Mouse (Mus musculus) T-helper 17 cell (primary cell): ENCODE results near the gene Fam217b.

Experiments
- in situ Hi-C, 2 experiments: fragments of 300-600 bp; cut with MboI, MseI; formaldehyde crosslinking; loops; 1 replicate in 1 of 2; 2 replicates in 1 of 2; pipeline ENCODE4 v1.15.1; 2025; ENCODE audit warnings: high pct_unique_total_duplicates in 2 of 2

Fam217b gene

DNA sequence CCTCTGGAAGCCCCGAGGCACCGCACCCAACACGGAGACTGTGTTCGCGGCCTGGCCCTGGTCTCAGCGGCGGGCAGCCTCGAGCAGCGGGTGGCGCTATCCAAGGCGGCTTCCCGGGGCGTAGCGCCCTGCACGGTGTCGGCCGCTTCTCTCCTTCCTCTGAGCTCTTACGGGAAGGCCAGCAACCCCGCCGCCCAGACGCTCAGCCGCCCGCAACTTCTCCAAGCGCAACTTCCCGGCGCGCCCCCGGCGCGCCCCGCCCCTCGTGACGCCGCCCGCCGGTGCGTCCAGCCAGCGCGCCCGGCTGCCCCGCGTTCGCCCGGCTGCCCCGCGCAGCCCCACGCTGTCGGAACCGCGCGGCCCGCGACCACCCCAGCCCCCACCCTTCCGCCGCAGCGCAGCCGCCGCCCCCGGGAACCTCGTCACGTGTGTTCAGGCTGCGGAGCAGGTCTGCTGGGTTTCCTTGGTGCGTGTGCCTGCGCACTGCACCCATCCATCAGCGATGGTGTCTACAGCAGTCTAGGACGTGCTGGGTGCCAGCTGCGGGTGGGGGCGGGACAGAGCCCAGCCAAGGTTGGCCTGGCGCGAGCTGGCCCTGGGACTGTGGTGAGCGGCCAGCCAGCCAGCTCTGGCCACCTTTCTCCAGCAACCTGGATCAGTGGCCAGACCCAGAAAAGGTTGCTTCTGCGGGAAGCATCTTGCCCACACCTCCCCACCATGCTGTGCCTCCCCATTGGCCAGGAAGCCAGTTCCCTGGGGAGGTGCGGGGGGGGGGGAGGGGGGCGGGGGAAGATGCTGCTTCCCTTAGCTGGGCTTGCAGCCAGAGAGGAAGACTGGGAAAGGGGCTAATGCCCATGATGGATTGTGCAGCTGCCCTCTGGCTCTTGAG, at the start of gene Fam217b, which contains the start of gene Ppp1r3d:
Fam217b (plus strand) TSS at position 264 of the 889 bp plus-strand sequence.
Ppp1r3d (minus strand) TSS at position 212 of the 889 bp plus-strand sequence.
- in situ Hi-C loops: no loop called here

DNA sequence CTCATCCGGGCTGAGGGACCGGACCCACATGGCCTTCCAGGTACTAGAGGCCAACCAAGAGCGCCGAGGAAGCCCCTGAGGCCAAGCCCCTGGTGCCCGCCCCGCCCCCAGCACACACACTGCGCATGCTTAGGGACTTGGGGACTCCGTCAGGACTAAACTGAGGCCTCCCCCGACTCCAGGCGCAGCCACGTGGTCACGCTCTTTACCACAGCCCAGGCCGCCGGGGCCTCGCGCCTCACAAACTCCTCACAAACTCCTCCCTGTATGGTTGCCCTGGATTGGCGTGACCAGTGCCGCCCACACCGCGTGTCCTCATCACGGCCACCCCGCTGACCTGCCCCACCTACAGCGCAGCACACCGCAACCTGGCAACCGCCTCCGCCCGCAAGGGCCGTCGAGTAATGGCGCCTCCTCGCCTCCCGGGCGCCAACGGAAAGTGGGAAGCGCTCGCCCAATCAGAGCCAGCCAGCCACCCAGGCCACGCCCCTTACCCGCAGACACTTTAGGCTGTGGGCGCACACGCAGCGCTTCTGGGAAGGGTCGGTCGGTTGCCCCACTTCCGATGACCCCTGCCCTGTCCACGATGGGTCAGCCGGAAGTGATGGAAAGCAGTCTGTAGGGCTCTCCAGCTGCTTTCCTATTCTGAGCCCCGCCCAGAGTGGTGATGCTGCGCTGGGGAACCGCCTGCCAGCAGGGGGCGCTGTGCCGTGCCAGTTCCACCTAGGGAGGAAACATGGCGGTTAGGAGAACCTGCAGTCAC, 7.1 kb upstream of the Fam217b start, which contains the start of gene Sycp2:
Sycp2 (minus strand) TSS at position 633 of the 763 bp plus-strand sequence.
- in situ Hi-C loops: no loop called here

DNA sequence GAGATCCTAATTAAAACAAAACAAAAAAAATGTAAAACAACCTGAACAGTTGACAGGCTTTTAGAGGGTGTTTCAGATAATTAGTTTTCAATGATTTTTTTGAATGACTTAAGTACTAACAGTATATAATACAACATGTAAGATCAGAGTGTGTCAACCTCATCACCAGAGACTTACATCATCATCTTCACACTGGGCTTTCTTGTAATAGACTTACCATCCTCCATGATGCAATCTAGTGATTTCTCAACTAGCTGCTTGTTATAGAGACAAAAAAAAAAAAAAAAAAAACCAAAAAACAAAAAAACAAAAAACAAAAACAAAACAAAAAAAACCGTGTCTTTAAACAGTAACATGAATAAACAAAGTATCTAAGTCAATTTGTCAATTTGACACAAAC, 5.3 kb upstream of the Fam217b start:
- in situ Hi-C loops: no loop called here

DNA sequence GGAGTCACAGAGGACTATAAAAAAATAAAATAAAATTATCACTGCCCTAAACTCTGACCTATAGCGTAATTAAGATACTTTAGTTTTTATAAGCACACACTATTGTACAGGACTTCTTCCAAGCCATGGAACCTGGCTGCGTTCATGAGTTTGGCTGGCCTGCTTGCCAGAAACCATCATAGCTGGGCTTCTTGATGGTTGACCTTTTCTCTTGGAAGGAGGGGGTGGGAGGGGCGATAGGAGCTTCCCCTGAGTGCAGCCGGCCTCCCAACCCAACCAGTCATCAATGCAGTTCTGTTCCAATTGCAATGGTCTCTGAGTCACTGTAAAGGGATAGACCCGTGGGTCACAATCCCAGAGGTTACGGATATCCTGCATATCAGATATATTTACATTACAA, 4.0 kb upstream of the Fam217b start:
- in situ Hi-C loops: no loop called here

DNA sequence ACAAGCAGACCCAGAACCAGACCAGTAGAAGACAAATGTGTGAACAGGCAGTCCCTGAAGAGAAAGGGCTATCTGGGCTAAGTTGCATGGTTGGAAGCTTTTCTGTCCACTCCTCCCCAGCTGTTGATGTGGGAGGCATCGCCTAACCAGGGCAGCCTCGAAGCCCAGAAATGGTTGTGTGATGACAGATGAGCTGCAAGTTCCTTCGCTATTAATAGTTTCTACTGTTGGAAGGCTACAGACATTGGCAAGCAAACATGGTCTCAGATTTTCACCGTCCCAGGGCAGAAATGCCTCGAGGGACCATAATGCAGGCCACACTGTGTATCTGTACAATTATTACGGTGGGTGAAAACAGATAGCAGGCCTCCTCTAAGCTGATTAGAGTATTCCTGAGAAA, 1.7 kb upstream of the Fam217b start:
- in situ Hi-C loops: no loop called here

DNA sequence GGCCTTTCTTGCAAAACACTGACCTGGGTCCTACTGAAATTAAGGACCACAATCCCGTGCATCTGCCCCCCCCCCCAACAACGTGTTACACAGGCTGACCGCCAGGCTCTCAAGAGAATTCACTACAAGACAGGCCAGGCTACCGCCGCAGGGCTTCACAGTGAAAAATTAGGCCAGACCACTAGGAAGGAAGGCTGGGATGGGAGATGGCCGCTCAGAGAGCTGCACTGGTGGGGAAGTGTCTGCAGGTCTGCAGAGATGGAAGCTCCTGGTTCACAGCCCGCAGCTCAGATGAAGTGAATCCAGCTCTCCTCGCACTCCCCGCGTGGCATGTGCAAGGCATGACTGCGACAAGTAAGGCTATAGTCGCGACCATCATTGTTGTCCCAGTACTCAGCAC, 1.2 kb upstream of the Fam217b start:
- in situ Hi-C loops: no loop called here

DNA sequence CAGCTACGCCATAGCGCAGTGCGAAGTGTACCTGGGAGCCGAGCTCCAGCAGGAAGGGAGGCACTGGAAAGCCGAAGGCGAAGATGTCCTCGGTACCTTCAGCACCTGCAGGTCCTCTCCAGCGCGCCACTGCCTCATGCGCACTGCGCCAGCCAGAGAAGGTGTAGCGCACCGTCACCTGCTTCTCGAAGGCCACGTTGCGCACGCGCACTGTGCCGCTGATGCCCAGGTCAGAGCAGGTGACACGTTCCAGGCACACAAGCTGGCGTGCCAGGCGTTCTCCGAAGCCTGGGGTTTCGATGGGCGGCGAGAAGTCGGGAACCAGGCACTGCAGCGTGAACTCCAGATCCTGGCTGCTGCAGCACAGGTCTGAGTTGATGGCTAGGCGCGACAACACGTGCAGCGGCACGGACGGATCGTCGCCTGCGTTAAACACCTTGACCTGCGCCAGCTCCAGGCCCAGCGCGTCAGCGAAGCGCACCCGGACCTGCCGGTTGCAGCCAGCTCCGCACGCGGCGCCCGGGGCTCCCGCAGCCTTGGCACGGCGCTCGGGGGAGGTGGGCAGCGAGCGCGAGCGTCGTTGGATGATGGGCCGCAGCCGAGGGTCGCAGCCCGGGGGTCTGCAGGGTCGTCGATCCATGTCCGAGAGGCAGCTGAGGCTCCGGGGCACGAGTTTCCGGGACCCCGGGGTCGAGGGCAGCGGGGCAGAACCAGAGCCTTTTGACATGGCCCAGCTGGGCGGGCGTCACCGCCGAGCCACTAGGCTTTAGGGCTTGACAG, 653 bp upstream of the Fam217b start:
- in situ Hi-C loops: no loop called here

DNA sequence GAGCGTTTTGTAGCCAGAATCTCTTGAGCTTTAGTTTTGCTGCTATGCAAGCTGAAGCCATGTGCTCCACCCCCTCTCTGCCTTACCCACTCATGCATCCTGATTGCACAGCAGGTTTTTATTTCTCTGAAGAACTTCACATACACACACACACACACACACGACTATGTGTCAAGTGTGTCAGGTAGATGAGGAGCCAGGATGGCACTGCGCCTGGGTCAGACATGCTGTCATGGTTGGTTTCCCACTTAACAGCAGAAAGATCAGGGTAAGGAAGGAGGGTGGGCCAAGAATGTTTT, 775 bp downstream of the Fam217b start:
- in situ Hi-C loops: no loop called here

DNA sequence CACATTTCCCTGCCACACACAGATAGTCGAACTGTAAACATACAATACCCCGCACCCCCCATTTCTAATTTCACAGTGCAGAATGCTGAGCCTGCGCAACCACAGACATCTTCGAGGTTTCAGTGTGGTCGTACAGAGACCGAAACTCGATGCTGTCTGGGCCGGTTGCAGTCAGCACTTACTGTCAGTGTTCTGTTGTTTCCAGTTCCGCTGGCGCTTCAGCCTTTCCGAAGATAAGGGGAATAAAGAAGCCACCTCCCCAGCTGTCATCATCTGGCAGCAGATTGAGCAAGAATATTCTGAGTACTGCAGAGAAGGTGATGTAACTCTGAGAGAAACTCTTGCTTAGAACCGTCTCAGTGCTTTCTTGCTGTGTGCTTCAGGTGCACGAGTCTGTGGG, 2.1 kb downstream of the Fam217b start:
- in situ Hi-C loops: no loop called here

DNA sequence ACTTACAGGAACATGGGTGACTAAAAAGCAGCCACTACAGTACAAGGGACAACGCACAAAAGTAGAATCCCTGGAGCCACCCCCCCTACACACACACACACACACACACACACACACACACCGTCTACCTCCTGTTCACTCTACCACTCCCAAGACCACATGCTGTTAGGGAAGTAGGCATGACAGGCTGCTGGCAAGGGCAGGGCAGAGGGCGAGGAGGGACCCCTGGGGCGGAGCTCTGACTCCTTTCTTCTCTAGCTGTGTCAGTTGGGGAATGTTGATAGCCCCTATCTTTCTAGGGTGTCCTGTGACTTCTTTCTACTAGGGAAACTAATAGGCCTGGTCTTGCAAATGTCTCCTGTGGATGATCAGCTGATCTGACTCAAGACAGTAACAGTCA, 2.6 kb downstream of the Fam217b start:
- in situ Hi-C loops: no loop called here

DNA sequence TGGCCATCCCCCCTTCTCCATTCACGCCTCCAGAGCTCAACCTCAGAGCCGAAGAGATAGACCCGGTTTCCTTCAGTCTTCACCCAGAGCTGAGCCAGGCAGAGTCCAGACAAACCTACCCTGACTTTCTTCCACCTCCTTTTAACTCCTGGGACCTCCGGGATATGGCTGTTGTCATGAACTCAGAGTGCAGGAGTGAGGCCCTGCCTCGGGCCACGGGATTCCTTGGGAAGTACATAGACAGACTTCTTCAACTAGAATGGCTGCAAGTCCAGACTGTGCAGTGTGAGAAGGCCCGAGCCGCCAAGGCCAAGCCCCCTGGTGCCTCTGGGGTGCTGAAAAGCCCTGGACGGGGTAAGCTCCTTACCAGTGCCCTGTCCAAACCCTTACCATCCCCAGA, 6.3 kb downstream of the Fam217b start:
- in situ Hi-C loops: no loop called here

DNA sequence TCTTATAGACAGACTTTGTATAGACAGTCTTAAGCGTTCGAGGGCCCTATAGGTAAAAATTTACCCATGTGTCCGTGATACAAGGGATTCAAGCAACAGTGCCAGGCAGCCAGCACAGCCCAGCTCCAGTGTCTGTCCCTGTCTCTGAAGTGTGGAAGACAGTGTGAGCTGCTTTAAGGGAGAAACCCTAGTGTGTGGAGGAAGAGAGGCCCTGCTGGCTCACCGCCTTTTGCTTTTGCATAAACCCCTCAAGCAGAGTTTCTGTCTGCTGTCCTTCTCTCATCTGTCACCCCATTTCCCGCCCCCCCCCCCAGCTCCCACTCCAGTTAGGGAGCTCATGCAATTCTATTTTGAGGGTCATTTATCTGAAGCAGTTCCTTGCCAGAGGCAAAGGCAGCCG, 7.3 kb downstream of the Fam217b start:
- in situ Hi-C loops: no loop called here

DNA sequence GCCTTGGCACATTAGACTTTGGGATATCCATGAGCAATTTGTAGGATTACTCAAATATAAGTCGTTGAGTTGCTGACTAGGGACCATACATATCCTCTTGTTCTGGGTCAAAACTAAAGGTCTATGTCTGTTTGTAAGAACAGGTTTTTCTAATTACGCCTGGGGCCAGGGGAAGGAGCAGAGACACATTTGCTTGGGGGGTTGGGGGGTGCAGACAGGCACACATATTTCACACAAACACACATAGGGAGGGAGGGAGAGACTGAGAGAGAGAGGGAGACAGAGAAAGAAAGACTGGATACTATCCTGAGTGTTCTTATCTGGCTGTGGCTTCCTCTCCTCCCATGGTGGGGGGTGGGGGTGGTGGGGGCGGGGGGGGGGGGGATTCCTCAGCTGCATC, 7.9 kb downstream of the Fam217b start:
- in situ Hi-C loops: no loop called here

DNA sequence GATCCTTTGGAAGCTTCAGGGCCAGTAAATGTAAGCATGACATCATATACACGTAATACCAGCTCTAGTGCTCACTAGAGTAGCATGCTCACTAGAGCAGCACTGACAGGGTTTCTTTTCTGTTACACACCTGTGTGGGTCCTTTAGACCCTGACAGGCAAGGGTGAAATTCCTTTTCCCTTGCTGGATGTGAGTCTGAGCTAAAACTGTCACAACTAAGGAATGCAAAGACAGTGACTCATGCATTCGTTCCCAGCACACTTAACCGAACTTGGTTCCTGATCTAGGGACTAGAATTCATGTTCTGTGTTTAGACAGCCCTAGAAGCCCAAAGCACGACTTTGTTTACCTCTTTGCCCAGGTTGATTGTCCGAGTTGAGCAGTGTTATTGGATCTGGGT, 8.9 kb downstream of the Fam217b start:
- in situ Hi-C loops: no loop called here

DNA sequence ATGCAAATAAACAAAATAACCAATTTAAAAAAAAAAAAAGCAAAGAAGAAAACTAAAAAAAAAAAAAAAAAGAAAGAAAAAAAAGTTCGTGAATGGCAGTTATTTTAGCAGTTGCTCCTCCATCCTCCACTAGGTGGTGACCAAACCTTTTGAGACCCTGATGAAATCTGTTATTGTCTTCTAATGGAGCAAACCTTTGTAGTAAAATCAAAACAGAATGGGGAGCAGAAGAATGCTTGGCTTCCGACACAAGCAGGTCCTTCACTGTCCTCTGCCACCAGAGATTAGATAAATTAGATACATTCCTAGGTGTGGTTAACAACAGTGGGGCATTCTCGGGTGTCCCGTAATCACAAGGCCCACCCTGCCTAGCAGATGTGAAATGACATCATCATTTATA, 11.9 kb downstream of the Fam217b start:
- in situ Hi-C loops: no loop called here

DNA sequence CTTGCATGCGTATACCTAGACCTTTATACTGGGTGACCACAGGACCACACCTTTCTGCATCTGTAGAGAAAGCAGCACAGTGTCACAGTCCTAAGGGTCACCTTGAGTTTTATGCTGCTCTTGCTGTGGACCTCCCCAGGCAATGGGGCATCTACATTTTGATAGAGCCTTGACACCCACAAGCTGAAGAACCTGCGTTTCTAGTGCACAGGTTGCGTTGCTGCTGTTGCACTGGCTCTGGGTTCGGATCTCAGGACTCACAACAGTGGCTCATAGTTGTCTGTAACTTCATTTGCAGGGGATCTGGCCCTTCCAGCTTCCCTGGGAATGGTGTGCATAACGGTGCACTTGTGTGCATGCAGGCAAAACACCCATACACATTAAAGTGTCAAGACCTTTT, 12.9 kb downstream of the Fam217b start:
- in situ Hi-C loops: no loop called here

DNA sequence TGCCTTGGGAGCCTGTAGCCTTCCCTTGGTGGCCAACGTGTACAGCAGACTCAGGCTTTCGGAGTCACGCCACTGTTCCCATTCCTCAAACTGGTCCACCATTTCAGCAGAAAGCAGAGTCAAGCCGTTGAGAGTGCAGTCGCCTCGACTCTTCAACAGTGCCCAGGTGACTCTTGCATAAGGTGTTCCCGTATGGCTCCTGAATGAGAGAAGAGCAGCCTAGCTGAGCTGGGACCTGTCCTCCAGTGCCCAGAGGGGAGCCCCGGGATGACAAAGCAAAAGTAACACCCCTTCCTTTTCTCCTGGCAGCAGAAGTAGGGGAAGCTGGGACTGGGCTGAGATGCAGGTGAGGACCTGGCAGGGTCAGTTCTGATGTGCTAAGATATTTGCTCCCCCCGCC, 13.9 kb downstream of the Fam217b start:
- in situ Hi-C loops: no loop called here

DNA sequence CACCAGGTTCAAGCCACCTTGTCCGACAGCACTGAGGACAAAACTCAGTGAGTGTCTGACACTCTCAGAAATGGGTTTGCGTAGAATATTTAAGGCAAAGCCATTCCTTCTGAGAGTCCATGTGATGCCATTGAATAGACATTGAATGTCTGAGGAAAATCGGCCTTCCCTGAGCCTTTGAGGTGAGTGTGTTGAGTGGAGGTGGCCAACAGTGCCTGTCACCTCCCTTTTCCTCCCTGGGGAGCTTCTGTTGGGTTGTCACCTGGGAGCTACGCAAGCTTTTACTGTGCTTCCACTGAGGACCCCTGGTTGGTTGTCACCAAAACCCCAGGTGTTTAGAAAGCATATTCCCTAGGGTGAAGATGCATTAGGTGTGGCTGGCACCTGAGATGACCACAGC, 14.4 kb downstream of the Fam217b start:
- in situ Hi-C loops: no loop called here

DNA sequence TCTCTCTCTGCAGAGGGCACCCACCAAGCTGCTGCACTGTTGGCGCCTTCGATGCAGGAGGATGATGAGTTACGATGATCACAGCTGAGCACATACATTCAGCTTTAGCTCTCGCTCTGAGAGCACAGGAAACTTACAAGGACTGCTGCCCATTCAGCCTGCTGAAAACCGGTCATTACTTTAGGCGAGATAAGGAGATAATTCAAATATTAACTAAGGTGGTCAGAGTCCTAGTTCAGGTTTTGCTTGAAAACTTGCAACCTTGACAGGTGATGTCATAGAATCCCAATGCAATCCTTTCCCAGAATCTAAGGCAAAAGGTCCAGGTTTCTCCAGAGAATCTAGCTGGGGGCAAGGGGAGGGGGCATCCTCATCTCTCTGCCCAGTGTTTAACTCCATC, 15.1 kb downstream of the Fam217b start:
- in situ Hi-C loops: no loop called here

DNA sequence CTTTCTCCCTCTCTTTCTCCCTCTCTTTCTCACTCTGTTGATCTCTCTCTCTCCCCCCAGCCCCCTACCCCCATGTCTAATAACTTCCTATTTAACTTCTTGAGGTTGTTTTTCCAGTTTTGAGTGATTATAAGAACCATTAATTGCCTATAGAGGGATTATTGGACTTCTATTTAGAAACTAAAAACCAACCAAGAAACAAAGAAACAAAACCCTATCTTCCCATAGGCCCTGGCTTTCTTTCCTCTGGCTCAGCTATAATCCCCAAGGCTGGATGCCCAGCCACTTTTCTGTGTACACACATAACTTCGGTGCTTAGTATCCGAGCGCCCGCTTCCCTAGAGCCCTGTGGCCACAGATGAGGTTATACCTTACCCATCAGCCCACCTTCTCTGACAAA, 15.9 kb downstream of the Fam217b start, which contains the start of gene Cdh26:
Cdh26 (plus strand) TSS at position 301 of the 400 bp plus-strand sequence.
- in situ Hi-C loops: no loop called here

DNA sequence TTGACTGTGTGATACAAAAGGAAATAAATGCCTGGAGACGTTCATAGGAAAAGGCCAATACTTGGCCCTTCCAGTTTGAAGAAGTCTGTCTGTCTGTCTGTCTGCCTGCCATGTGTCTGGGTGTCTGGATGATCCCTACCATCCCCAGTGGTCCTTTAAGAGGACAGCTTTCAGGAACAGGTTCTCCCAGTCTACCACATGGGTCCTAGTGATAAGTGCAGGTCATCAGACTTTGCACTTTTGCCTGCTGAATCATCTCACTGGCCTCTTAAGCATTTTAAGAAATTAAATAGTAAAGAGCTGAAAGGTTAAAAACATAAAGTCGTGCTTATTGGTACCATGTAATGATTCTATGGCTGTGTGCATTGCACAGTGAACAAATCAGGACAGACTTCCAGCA, 19.2 kb downstream of the Fam217b start:
- in situ Hi-C loops: no loop called here

DNA sequence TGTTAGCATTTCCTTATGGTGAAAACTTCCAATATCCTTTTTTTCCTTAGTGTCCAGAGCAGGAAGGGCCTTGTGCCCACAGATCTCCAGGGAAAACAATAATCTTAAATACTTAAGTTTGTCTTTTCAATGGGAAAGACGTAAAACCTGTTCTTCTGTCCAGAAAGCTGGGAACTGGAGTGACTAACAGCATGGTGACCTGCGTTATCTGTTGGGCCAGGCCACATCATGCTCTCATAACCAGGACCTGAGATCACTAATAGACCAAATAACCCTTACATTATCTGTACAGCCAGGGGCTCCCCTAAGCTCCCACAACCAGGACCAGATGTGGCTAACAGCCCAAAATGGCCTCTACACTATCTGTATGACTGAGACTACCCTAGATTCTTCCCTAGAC, 19.6 kb downstream of the Fam217b start:
- in situ Hi-C loops: no loop called here
